Mouse (Mus musculus) myocyte (in vitro differentiated cells): Measurements from ENCODE around the gene Slc16a10. TPM values are rescaled to one million over a fixed set of nuclear protein-coding genes. Genes with fewer than 3 reads are reported as not detected.

ENCODE experiments used
- H3K27me3 ChIP-seq: one replicate; pipeline ENCODE4 v1.6.1; 2011; ENCODE audit not compliant: control insufficient read depth, insufficient read depth, insufficient read length
- H3K36me3 ChIP-seq: one replicate; pipeline ENCODE4 v1.6.1; 2011; ENCODE audit not compliant: control insufficient read depth, insufficient read depth
- H3K4me2 ChIP-seq: one replicate; pipeline ENCODE4 v1.6.1; 2011; ENCODE audit warnings: low read depth, control low read depth
- H3K4me3 ChIP-seq: one replicate; pipeline ENCODE4 v1.5.1; 2011; ENCODE audit warnings: mild to moderate bottlenecking, control low read depth, moderate library complexity
- H3K79me2 ChIP-seq: one replicate; pipeline ENCODE4 v1.6.1; 2011; ENCODE audit not compliant: control insufficient read depth, insufficient read depth
- H3ac ChIP-seq: one replicate; pipeline ENCODE4 v1.6.1; 2011; ENCODE audit not compliant: control insufficient read depth, insufficient read length
- CEBPB ChIP-seq: IDR thresholded peaks from 2 replicates; pipeline ENCODE4 v1.6.1; 2011; ENCODE audit warnings: mild to moderate bottlenecking, moderate library complexity; ENCODE audit not compliant: poor library complexity, insufficient read depth, severe bottlenecking
- E2F4 ChIP-seq: IDR thresholded peaks from one replicate; pipeline ENCODE4 v1.6.1; 2011; ENCODE audit warnings: mild to moderate bottlenecking, control low read depth, moderate library complexity; ENCODE audit not compliant: insufficient read depth
- MAX ChIP-seq: IDR thresholded peaks from one replicate; pipeline ENCODE4 v1.6.1; 2011; ENCODE audit warnings: low read depth, mild to moderate bottlenecking, control low read depth
- MYOD1 ChIP-seq, 3 experiments: IDR thresholded peaks; one replicate each; pipeline ENCODE4 v1.6.1; 2011; ENCODE audit warnings: control low read depth in 2 of 3, low read depth in 2 of 3, mild to moderate bottlenecking in 2 of 3, moderate library complexity in 1 of 3; ENCODE audit not compliant: insufficient read length in 2 of 3, control insufficient read depth in 1 of 3
- MYOG ChIP-seq, 3 experiments: IDR thresholded peaks; one replicate each; pipeline ENCODE4 v1.6.1; 2011; ENCODE audit warnings: control low read depth in 2 of 3, low read depth in 2 of 3, mild to moderate bottlenecking in 2 of 3; ENCODE audit not compliant: insufficient read length in 2 of 3, control insufficient read depth in 1 of 3, insufficient read depth in 1 of 3
- POLR2A ChIP-seq: IDR thresholded peaks from one replicate; pipeline ENCODE4 v1.6.1; 2011; ENCODE audit warnings: low read depth, mild to moderate bottlenecking, control low read depth, moderate library complexity; ENCODE audit not compliant: insufficient read length
- POLR2AphosphoS2 ChIP-seq: IDR thresholded peaks from one replicate; pipeline ENCODE4 v1.6.1; 2011; ENCODE audit warnings: low read depth, control low read depth; ENCODE audit not compliant: insufficient read length
- REST ChIP-seq: IDR thresholded peaks from one replicate; pipeline ENCODE4 v1.6.1; 2011; ENCODE audit warnings: mild to moderate bottlenecking, control low read depth, moderate library complexity; ENCODE audit not compliant: insufficient read depth, insufficient read length
- SRF ChIP-seq: IDR thresholded peaks from one replicate; pipeline ENCODE4 v1.6.1; 2011; ENCODE audit warnings: low read depth; ENCODE audit not compliant: control insufficient read depth, insufficient read length
- TCF12 ChIP-seq: IDR thresholded peaks from one replicate; pipeline ENCODE4 v1.6.1; 2011; ENCODE audit warnings: mild to moderate bottlenecking, control low read depth; ENCODE audit not compliant: poor library complexity, insufficient read depth, severe bottlenecking
- TCF3 ChIP-seq: IDR thresholded peaks from one replicate; pipeline ENCODE4 v1.6.1; 2011; ENCODE audit warnings: low read depth, control low read depth; ENCODE audit not compliant: insufficient read length
- USF1 ChIP-seq: IDR thresholded peaks from one replicate; pipeline ENCODE4 v1.6.1; 2011; ENCODE audit warnings: low read depth, mild to moderate bottlenecking, control low read depth, moderate library complexity
- polyA plus RNA-seq: library from polyadenylated mRNA; unstranded; fragments of >200 nt; fragmentation: generic; extraction: Trizol; gene quantifications from one replicate; pipeline ENCODE4 v1.2.1, GENCODE M21; 2012; ENCODE audit warnings: missing spikeins

Gene Slc16a10
- polyA plus RNA-seq, result 3.5 TPM

GRCm38 (mm10) chr10:40141864-40142523 lies at the start of gene Slc16a10:
TSS of gene Slc16a10 (minus strand) at chr10:40142258.
- TF ChIP-seq POLR2A (peak; percentile 85), E2F4 (peak; percentile 60), CEBPB (no peak), MAX (no peak), TCF3 (no peak), MYOG (IDR thresholded peaks at IDR 0.05; ENCODE audit: control insufficient read depth in 1 of 3, insufficient read depth in 1 of 3, insufficient read length in 2 of 3, low read depth in 2 of 3) (no peak), REST (no peak), MYOD1 (IDR thresholded peaks at IDR 0.05; ENCODE audit: control insufficient read depth in 1 of 3, insufficient read length in 2 of 3, low read depth in 2 of 3) (peak in 1 of 3 experiments; percentile 3), SRF (no peak), POLR2AphosphoS2 (peak; percentile 80)
- peak within 1 kb of the TSS; percentile 30 for H3K4me3 ChIP-seq
- no peaks in the 10 kb centered on the region for H3K79me2 ChIP-seq
- no peaks in the 10 kb centered on the region for H3K27me3 ChIP-seq
- H3K4me2 ChIP-seq, result peak within 1 kb of the TSS; percentile 89
- peak within 1 kb of the TSS; percentile 13 for H3ac ChIP-seq
- no peaks in the 10 kb centered on the region for H3K36me3 ChIP-seq

GRCm38 (mm10) chr10:40191338-40191979 lies 49.4 kb upstream of the Slc16a10 start:
- H3K79me2 ChIP-seq, result no peaks in the 10 kb centered on the region
- no peak overlapping the region for H3ac ChIP-seq
- no peaks in the 10 kb centered on the region for H3K27me3 ChIP-seq
- H3K4me3 ChIP-seq, result peak overlapping the region; percentile 11
- H3K4me2 ChIP-seq, result peak overlapping the region; percentile 82
- no peaks in the 10 kb centered on the region for H3K36me3 ChIP-seq
- TF ChIP-seq POLR2AphosphoS2, result no peak
- no peak for TF ChIP-seq E2F4
- no peak for TF ChIP-seq MAX
- TF ChIP-seq MYOD1 (IDR thresholded peaks at IDR 0.05; ENCODE audit: control insufficient read depth in 1 of 3, insufficient read length in 2 of 3, low read depth in 2 of 3), result no peak
- no peak for TF ChIP-seq MYOG (IDR thresholded peaks at IDR 0.05; ENCODE audit: control insufficient read depth in 1 of 3, insufficient read depth in 1 of 3, insufficient read length in 2 of 3, low read depth in 2 of 3)
- no peak for TF ChIP-seq USF1
- no peak for TF ChIP-seq CEBPB

- Histone ChIP-seq H3K79me2 (no peaks in the 10 kb centered on the region), H3K4me3 (peak overlapping the region; percentile 11), H3K27me3 (no peaks in the 10 kb centered on the region), H3K36me3 (no peaks in the 10 kb centered on the region), H3K4me2 (peak overlapping the region; percentile 82), H3ac (no peak overlapping the region)
- TF ChIP-seq MYOD1 (IDR thresholded peaks at IDR 0.05; ENCODE audit: control insufficient read depth in 1 of 3, insufficient read length in 2 of 3, low read depth in 2 of 3), result no peak
- TF ChIP-seq REST, result no peak
- TF ChIP-seq USF1, result no peak
- TF ChIP-seq POLR2A, result no peak
- TF ChIP-seq SRF, result no peak
- TF ChIP-seq MYOG (IDR thresholded peaks at IDR 0.05; ENCODE audit: control insufficient read depth in 1 of 3, insufficient read depth in 1 of 3, insufficient read length in 2 of 3, low read depth in 2 of 3), result no peak
- TF ChIP-seq MAX, result no peak
- TF ChIP-seq TCF3, result no peak
- no peak for TF ChIP-seq TCF12
- no peak for TF ChIP-seq E2F4
Observed at GRCm38 (mm10) chr10:40190871-40191270, 48.8 kb upstream of the Slc16a10 start.

DNA sequence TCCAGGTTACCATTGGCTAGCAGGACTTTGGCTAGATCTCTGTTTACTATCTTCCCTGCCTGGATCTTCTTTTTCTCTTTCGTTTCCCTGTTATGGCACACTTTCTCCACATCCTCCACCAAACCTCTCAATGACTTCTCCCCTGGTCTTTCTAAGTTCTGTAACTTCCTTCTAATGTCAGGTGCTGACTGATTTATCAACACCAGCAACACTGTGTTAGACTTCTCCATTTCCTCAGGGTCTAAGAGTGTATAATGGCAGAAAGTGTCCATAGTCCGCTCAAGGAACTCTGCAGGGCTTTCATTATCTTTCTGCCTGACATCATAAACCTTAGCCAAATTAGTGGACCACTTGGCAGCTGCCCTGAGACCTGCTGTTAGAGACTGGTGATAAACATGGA lies 47.6 kb upstream of the Slc16a10 start:
- Histone ChIP-seq H3ac (no peak overlapping the region), H3K36me3 (no peaks in the 10 kb centered on the region), H3K27me3 (no peaks in the 10 kb centered on the region), H3K4me2 (no peak overlapping the region), H3K79me2 (no peaks in the 10 kb centered on the region), H3K4me3 (no peak overlapping the region)
- no peak for TF ChIP-seq REST

- H3K79me2 ChIP-seq, result no peaks in the 10 kb centered on the region
- H3K4me2 ChIP-seq, result no peak overlapping the region
- no peak overlapping the region for H3K4me3 ChIP-seq
- no peaks in the 10 kb centered on the region for H3K36me3 ChIP-seq
- peak in 1 of 3 experiments; percentile 12 for TF ChIP-seq MYOG (IDR thresholded peaks at IDR 0.05; ENCODE audit: control insufficient read depth in 1 of 3, insufficient read depth in 1 of 3, insufficient read length in 2 of 3, low read depth in 2 of 3)
- no peak for TF ChIP-seq TCF3
- no peak overlapping the region for H3ac ChIP-seq
- no peaks in the 10 kb centered on the region for H3K27me3 ChIP-seq
Observed at GRCm38 (mm10) chr10:40188831-40189230, 46.8 kb upstream of the Slc16a10 start.
